ENCODE assay signal across 8 mouse cellular contexts in genomic region chr9:89909131-89910010, GRCm38 (mm10). TPM values are rescaled to one million over a fixed set of nuclear protein-coding genes. Genes with fewer than 3 reads are reported as not detected.
DNase-seq lines count a peak whose midpoint lies in the region; ATAC-seq lines count a peak whose summit lies in the region.

Gene Rasgrf1 (plus strand): TSS chr9:89909908.

- WGBS in forebrain, embryonic 11.5 days: under 1% methylated on average over 49 of the region's 64 CpGs
- under 1% methylated on average over 63 of the region's 64 CpGs for WGBS in hindbrain, embryonic 16.5 days
- under 1% methylated on average over 54 of the region's 64 CpGs for WGBS in limb, embryonic 15.5 days
- WGBS in neural tube, embryonic 15.5 days: under 1% methylated on average over 59 of the region's 64 CpGs

- H3K4me1 ChIP-seq in forebrain, embryonic 11.5 days (replicated peaks; ENCODE audit: control insufficient read depth, insufficient read depth, low read length): peaks cover 9% of the 10 kb centered on the region
- peaks cover 19% of the 10 kb centered on the region; the same call in 1 of the 2 replicates for H3K4me1 ChIP-seq in hindbrain, embryonic 16.5 days (ENCODE audit: control insufficient read depth, insufficient read depth, low read depth, low read length)
- peaks cover 30% of the 10 kb centered on the region for H3K4me1 ChIP-seq in limb, embryonic 15.5 days
- peaks cover 33% of the 10 kb centered on the region for H3K4me1 ChIP-seq in neural tube, embryonic 15.5 days

- ATAC-seq in forebrain, embryonic 11.5 days (replicated peaks; ENCODE audit: low FRiP score): peak; percentile 65
- ATAC-seq in hindbrain, embryonic 16.5 days: peak; percentile 89
- no peak; the same call in 1 of the 2 replicates for ATAC-seq in limb, embryonic 15.5 days (ENCODE audit: insufficient number of reproducible peaks, low FRiP score, low TSS enrichment, low read depth)
- peak; percentile 85 for ATAC-seq in neural tube, embryonic 15.5 days (ENCODE audit: low FRiP score)
- no peak for ATAC-seq in inflammation-experienced regulatory T-cells, adult 6 months

- no peak within 1 kb of the TSS for H3K27ac ChIP-seq in forebrain, embryonic 11.5 days (ENCODE audit: low read depth, low read length)
- H3K27ac ChIP-seq in hindbrain, embryonic 16.5 days (ENCODE audit: low read depth, low read length): no peak within 1 kb of the TSS
- H3K27ac ChIP-seq in limb, embryonic 15.5 days: no peak within 1 kb of the TSS
- H3K27ac ChIP-seq in neural tube, embryonic 15.5 days (replicated peaks): peak within 1 kb of the TSS; percentile 69

- H3K27me3 ChIP-seq in forebrain, embryonic 11.5 days (ENCODE audit: control insufficient read depth, insufficient read depth, low read length): peaks cover 64% of the 10 kb centered on the region
- peaks cover 47% of the 10 kb centered on the region for H3K27me3 ChIP-seq in hindbrain, embryonic 16.5 days (replicated peaks; ENCODE audit: control insufficient read depth, insufficient read depth, low read length)
- H3K27me3 ChIP-seq in limb, embryonic 15.5 days: peaks cover 89% of the 10 kb centered on the region
- peaks cover 79% of the 10 kb centered on the region for H3K27me3 ChIP-seq in neural tube, embryonic 15.5 days (replicated peaks)

- H3K36me3 ChIP-seq in forebrain, embryonic 11.5 days (ENCODE audit: control insufficient read depth, insufficient read depth, low read length): no peaks in the 10 kb centered on the region
- no peaks in the 10 kb centered on the region for H3K36me3 ChIP-seq in hindbrain, embryonic 16.5 days (ENCODE audit: control insufficient read depth, insufficient read depth, low read length)
- H3K36me3 ChIP-seq in limb, embryonic 15.5 days: no peaks in the 10 kb centered on the region
- H3K36me3 ChIP-seq in neural tube, embryonic 15.5 days: no peaks in the 10 kb centered on the region

- peak within 1 kb of the TSS; percentile 88 for H3K4me2 ChIP-seq in forebrain, embryonic 11.5 days (ENCODE audit: low read depth, low read length, severe bottlenecking)
- peak within 1 kb of the TSS; percentile 90 for H3K4me2 ChIP-seq in hindbrain, embryonic 16.5 days (ENCODE audit: low read length)
- peak within 1 kb of the TSS; percentile 97 for H3K4me2 ChIP-seq in limb, embryonic 15.5 days
- H3K4me2 ChIP-seq in neural tube, embryonic 15.5 days: peak within 1 kb of the TSS; percentile 85

- H3K4me3 ChIP-seq in forebrain, embryonic 11.5 days (ENCODE audit: low read depth, low read length): peak within 1 kb of the TSS; percentile 46
- H3K4me3 ChIP-seq in hindbrain, embryonic 16.5 days (ENCODE audit: low read length): peak within 1 kb of the TSS; percentile 57
- H3K4me3 ChIP-seq in limb, embryonic 15.5 days: peak within 1 kb of the TSS; percentile 50
- peak within 1 kb of the TSS; percentile 50 for H3K4me3 ChIP-seq in neural tube, embryonic 15.5 days (replicated peaks)

- no peaks in the 10 kb centered on the region for H3K9me3 ChIP-seq in forebrain, embryonic 11.5 days (ENCODE audit: control insufficient read depth, low read length)
- no peaks in the 10 kb centered on the region for H3K9me3 ChIP-seq in hindbrain, embryonic 16.5 days (ENCODE audit: control insufficient read depth, low read length)
- no peaks in the 10 kb centered on the region for H3K9me3 ChIP-seq in limb, embryonic 15.5 days
- H3K9me3 ChIP-seq in neural tube, embryonic 15.5 days (replicated peaks): no peaks in the 10 kb centered on the region

- H3K9ac ChIP-seq in forebrain, embryonic 11.5 days (ENCODE audit: low read length): no peak within 1 kb of the TSS; the same call in 1 of the 2 replicates
- H3K9ac ChIP-seq in hindbrain, embryonic 16.5 days (ENCODE audit: low read depth, low read length): peak within 1 kb of the TSS; percentile 52
- no peak within 1 kb of the TSS for H3K9ac ChIP-seq in limb, embryonic 15.5 days
- peak within 1 kb of the TSS; percentile 47 for H3K9ac ChIP-seq in neural tube, embryonic 15.5 days (replicated peaks)

- DNase-seq in heart, adult 11 months: peak; percentile 89
- DNase-seq in heart, adult 8-10 months (ENCODE audit: low spot score): no peak
- DNase-seq in brain, adult 2 months (ENCODE audit: low read depth, low spot score): peak; percentile 92
- peak; percentile 86 for DNase-seq in forebrain, embryonic 11.5 days (ENCODE audit: low spot score)

RNA-seq across cellular contexts. Expression of gene Rasgrf1, which starts in this region (rescaled TPM):
- total RNA-seq in heart, adult 8-10 months (2022): under 1 TPM; 0.11 to 0.31 (median 0.16) TPM
- polyA plus RNA-seq in forebrain, embryonic 11.5 days (2014; fragmentation: Nextera tagmentation; extraction: Ambion mirVana): 0.08 TPM in 1 of 2 replicates, not detected in the other
- polyA plus RNA-seq in hindbrain, embryonic 16.5 days (2015; fragmentation: Nextera tagmentation; extraction: Ambion mirVana): 13.2 and 19.1 TPM in 2 replicates
- polyA plus RNA-seq in limb, embryonic 15.5 days (2015; fragmentation: Nextera tagmentation; extraction: Ambion mirVana): 0.46 and 0.58 TPM in 2 replicates
- polyA plus RNA-seq in neural tube, embryonic 15.5 days (2015; fragmentation: Nextera tagmentation; extraction: Ambion mirVana): 17.3 and 17.6 TPM in 2 replicates
- under 1 TPM in 2 of 3 experiments, not detected in 1; 0.30 to 0.47 TPM for polyA plus RNA-seq in inflammation-experienced regulatory T-cells, adult 6 months (2017; shearing (Covaris generic))

Comparison
In these comparisons a context has a peak if more than half of its experiments do, and no peak if none do; other contexts are left out.
1. Peak in DNase-seq, ATAC-seq, H3K4me3 ChIP-seq and H3K4me2 ChIP-seq in forebrain, embryonic 11.5 days; RNA of the gene not detected or under 1 TPM.
2. ATAC-seq: peak in hindbrain, embryonic 16.5 days (single experiment) and neural tube, embryonic 15.5 days (single experiment); none in limb, embryonic 15.5 days (single experiment) and inflammation-experienced regulatory T-cells, adult 6 months (single experiment).
3. H3K9ac ChIP-seq: peak in hindbrain, embryonic 16.5 days (single experiment) and neural tube, embryonic 15.5 days (single experiment); none in forebrain, embryonic 11.5 days (single experiment) and limb, embryonic 15.5 days (single experiment).
4. Peak in every context shown above with its lines, with median percentiles within 50 percentile points of each other: H3K4me2 ChIP-seq and H3K4me3 ChIP-seq.